Mouse (Mus musculus) lung, postnatal 0 days (tissue): ENCODE data around the gene Srpk2.
"Not testable (repeated sequence)": the region's sequence is repeated elsewhere in the genome, so short reads cannot be mapped to it uniquely, and the experiment has no call there.

Experiments
- CTCF ChIP-seq: IDR thresholded peaks from 2 replicates; pipeline ENCODE4 v1.5.1; 2016; ENCODE audit warnings: antibody characterized with exemption, mild to moderate bottlenecking
- EP300 ChIP-seq: IDR thresholded peaks from 2 replicates; pipeline ENCODE4 v1.6.1; 2016; ENCODE audit warnings: antibody characterized with exemption, mild to moderate bottlenecking, control low read depth

- TF ChIP-seq CTCF, EP300: not testable (repeated sequence)
Observed at GRCm38 (mm10) chr5:23639193-23639592, 45.2 kb downstream of the Srpk2 start.
